Mouse (Mus musculus) cerebellum, adult 9-11 months (tissue): Measurements from ENCODE around the gene Ccl22.

ENCODE experiments used
- DNase-seq: peaks from one replicate; pipeline ENCODE4 v3.0.0; 2022

The Ccl22 gene

GRCm38 (mm10) chr8:94735426-94736094 is 9.8 kb upstream of the Ccl22 start:
- no peak for DNase-seq

GRCm38 (mm10) chr8:94739829-94740228 is 5.6 kb upstream of the Ccl22 start:
- no peak for DNase-seq

- DNase-seq, result no peak
Observed at GRCm38 (mm10) chr8:94740591-94740990, 4.8 kb upstream of the Ccl22 start.

GRCm38 (mm10) chr8:94741726-94742125 is 3.7 kb upstream of the Ccl22 start:
- DNase-seq, result no peak

GRCm38 (mm10) chr8:94744484-94744883 is 906 bp upstream of the Ccl22 start:
- no peak for DNase-seq

GRCm38 (mm10) chr8:94744972-94745371 is 418 bp upstream of the Ccl22 start:
- no peak for DNase-seq

GRCm38 (mm10) chr8:94746832-94747231 is 1.4 kb downstream of the Ccl22 start:
- no peak for DNase-seq

- DNase-seq, result no peak
Observed at GRCm38 (mm10) chr8:94748363-94748762, 3.0 kb downstream of the Ccl22 start.

- no peak for DNase-seq
Observed at GRCm38 (mm10) chr8:94749942-94750341, 4.6 kb downstream of the Ccl22 start.

GRCm38 (mm10) chr8:94751023-94751849 is 5.8 kb downstream of the Ccl22 start:
- no peak for DNase-seq

GRCm38 (mm10) chr8:94754006-94754405 is 8.6 kb downstream of the Ccl22 start:
- DNase-seq, result no peak

- no peak for DNase-seq
Observed at GRCm38 (mm10) chr8:94754486-94754885, 9.1 kb downstream of the Ccl22 start.

- DNase-seq, result no peak
Observed at GRCm38 (mm10) chr8:94767035-94767434, 21.6 kb downstream of the Ccl22 start.

GRCm38 (mm10) chr8:94770945-94771344 is 25.6 kb downstream of the Ccl22 start:
- peak; percentile 54 for DNase-seq

- peak; percentile 87 for DNase-seq
Observed at GRCm38 (mm10) chr8:94771941-94772670, 26.7 kb downstream of the Ccl22 start, which contains the start of gene Cx3cl1. Cx3cl1 (plus strand) TSS chr8:94772009.

GRCm38 (mm10) chr8:94773048-94773447 is 27.7 kb downstream of the Ccl22 start:
- DNase-seq, result no peak

- DNase-seq, result peak; percentile 51
Observed at GRCm38 (mm10) chr8:94773700-94774171, 28.3 kb downstream of the Ccl22 start.

- DNase-seq, result no peak
Observed at GRCm38 (mm10) chr8:94774601-94775000, 29.2 kb downstream of the Ccl22 start.

GRCm38 (mm10) chr8:94776346-94776745 is 31.0 kb downstream of the Ccl22 start:
- no peak for DNase-seq

GRCm38 (mm10) chr8:94778036-94778435 is 32.6 kb downstream of the Ccl22 start:
- DNase-seq, result no peak

GRCm38 (mm10) chr8:94778473-94778872 is 33.1 kb downstream of the Ccl22 start:
- DNase-seq, result no peak

GRCm38 (mm10) chr8:94778895-94779533 is 33.6 kb downstream of the Ccl22 start:
- DNase-seq, result no peak
